Mouse (Mus musculus): ENCODE measurements around the gene Suclg2. TPM values are rescaled to one million over a fixed set of nuclear protein-coding genes. Genes with fewer than 3 reads are reported as not detected.

Gene Suclg2
- polyA plus RNA-seq, 1 experiment from 2014 or later: 13.8 TPM

DNA sequence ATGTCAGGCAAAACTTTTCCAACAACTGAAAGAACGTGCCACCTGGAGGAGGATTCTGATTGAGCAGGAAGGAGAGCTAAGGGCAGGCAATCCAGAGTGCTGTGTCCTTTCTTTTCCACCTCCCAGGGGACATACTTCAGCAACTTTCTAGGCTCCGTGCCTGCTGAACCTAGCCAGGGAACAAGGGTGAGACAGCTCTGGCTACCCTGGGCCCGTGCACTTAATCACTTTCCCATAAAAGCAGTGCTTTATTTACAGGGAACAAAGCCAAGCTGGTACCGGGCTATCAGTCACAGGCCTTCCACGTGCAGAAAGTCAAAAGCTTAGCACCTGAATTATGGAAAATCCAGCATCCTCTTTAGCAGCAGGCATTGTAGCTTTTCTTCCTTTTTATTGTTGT, 5.4 kb downstream of the Suclg2 start:
- H3K9ac ChIP-seq: no peak overlapping the region
- H3K9me3 ChIP-seq: no peaks in the 10 kb centered on the region
- H3K27me3 ChIP-seq: no peaks in the 10 kb centered on the region
- no peak overlapping the region for H3K27ac ChIP-seq (replicated peaks)
- peaks cover 6% of the 10 kb centered on the region; the same call in 1 of the 2 replicates for H3K4me1 ChIP-seq (replicated peaks)
- no peak overlapping the region for H3K4me3 ChIP-seq
- ATAC-seq (ENCODE audit: low FRiP score, low read depth): no peak
- no peak overlapping the region for H3K4me2 ChIP-seq
- no peaks in the 10 kb centered on the region for H3K36me3 ChIP-seq
- WGBS: 21% methylated on average over 5 of the region's 5 CpGs

DNA sequence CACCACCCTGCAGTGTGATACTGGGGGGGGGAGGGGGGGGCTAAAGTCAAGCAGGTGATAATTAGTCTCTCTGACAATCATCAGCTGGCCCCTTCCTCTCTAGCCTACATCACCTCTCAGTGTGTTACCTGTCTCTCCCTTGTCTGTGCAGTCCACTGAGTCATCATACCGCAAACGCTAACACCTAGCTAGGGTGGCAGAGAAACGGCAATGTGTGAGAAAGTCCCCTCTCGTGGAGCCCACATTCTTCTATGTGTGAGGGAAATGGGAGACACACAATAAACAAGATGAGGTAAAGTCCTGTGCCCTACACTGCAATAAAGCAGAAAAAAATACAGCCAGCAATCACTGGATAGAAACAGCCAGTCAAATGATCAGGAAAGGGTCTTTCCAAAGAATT, 6.5 kb downstream of the Suclg2 start:
- Histone ChIP-seq H3K36me3 (no peaks in the 10 kb centered on the region), H3K4me1 (replicated peaks) (0 out of 2 replicates have a peak, but pooled peaks cover 3% of the 10 kb centered on the region), H3K4me2 (no peak overlapping the region), H3K27ac (replicated peaks) (no peak overlapping the region), H3K27me3 (no peaks in the 10 kb centered on the region), H3K9ac (no peak overlapping the region), H3K4me3 (no peak overlapping the region), H3K9me3 (no peaks in the 10 kb centered on the region)
- 84% methylated on average over 4 of the region's 4 CpGs for WGBS
- ATAC-seq (ENCODE audit: low FRiP score, low read depth): no peak

DNA sequence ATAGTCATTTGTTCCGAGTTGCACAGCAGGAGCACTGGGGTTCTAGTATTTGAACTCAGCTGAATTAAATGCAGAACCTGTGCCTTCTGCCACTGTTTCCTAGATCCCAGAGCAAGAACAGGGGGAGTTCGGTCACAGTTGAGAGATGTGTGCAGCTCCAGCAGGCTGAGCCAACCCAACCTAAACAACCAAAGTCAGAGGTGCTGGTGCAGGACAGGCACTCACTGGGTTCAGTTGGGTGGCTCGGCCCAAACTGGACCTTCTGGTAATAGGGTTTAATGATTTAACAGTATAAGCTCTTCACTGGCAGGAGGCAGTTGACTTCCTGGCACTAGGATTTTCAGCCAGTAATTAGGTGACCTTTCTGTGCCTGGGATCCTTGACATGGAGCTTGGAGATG, 6.9 kb downstream of the Suclg2 start:
- WGBS: 82% methylated on average over 3 of the region's 3 CpGs
- Histone ChIP-seq H3K36me3 (no peaks in the 10 kb centered on the region), H3K9ac (no peak overlapping the region), H3K9me3 (no peaks in the 10 kb centered on the region), H3K27me3 (no peaks in the 10 kb centered on the region), H3K4me3 (no peak overlapping the region), H3K4me1 (replicated peaks) (0 out of 2 replicates have a peak, but pooled peaks cover 3% of the 10 kb centered on the region), H3K4me2 (no peak overlapping the region), H3K27ac (replicated peaks) (no peak overlapping the region)
- ATAC-seq (ENCODE audit: low FRiP score, low read depth): no peak

DNA sequence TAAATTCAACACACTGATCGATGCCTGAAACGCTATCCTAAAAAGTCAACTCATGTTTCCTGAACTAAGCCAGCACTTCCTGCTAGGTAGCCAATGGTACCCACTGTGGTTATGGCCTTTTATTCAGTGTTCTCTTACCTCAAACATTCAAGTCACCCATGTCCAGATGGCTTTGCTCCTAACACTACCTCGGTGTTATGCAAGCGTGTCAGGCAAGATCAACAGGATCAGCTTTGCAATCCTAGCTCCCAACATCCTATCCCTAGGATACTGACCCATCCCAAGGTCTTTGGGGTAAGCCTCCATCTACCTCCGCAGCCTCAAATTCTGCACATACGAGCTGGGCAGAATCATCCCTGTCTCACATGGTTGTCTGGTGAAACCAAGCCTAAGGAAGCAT, 7.7 kb downstream of the Suclg2 start:
- Histone ChIP-seq H3K36me3 (no peaks in the 10 kb centered on the region), H3K9ac (no peak overlapping the region), H3K4me3 (no peak overlapping the region), H3K27ac (replicated peaks) (no peak overlapping the region), H3K9me3 (no peaks in the 10 kb centered on the region), H3K27me3 (no peaks in the 10 kb centered on the region), H3K4me1 (replicated peaks) (0 out of 2 replicates have a peak, but pooled peaks cover 3% of the 10 kb centered on the region), H3K4me2 (no peak overlapping the region)
- WGBS: 92% methylated on average over 6 of the region's 6 CpGs
- no peak for ATAC-seq (ENCODE audit: low FRiP score, low read depth)

DNA sequence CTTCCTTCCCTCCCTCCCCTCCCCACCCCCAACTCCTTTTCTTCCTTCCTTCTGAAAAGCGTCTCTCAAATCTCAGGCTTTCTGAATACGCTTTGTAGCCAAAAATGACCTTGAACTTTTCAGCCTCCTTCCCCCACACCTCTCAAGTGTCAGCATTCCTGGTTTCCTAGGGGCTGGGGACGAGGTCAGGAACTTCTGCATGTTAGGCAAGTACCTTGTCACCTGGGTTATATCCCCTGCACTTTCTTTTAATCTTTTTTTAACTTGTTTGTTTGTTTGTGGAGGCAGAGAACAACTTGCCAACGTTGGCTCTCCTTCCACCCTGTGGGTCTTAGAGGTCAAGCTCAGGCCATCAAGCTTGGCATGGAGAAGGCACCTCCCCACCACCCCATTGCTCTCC, 9.1 kb downstream of the Suclg2 start:
- Histone ChIP-seq H3K4me2 (no peak overlapping the region), H3K4me1 (replicated peaks) (0 out of 2 replicates have a peak, but pooled peaks cover 3% of the 10 kb centered on the region), H3K36me3 (no peaks in the 10 kb centered on the region), H3K9ac (no peak overlapping the region), H3K27me3 (no peaks in the 10 kb centered on the region), H3K9me3 (no peaks in the 10 kb centered on the region), H3K4me3 (no peak overlapping the region), H3K27ac (replicated peaks) (no peak overlapping the region)
- no peak for ATAC-seq (ENCODE audit: low FRiP score, low read depth)
- 61% methylated on average over 4 of the region's 4 CpGs for WGBS

DNA sequence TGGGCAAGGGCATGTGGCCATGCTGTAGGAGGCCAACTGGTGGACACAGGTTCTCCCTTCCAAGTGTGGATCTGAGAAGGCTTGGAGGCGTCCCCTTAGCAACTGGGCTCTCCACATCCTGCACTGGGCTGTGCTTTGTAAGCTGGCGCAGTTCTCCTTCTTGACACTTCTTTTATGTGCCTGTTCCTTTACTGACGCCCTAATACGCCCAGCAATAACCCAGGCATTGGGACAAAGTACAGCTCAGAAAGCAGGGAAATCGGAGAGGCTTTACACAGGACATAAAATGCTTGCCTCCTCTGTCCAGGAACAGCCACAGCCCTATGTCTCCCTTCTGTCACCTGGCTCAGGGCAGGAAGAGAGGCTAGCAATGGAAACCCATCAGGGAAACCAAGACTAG, 9.5 kb downstream of the Suclg2 start:
- no peak for ATAC-seq (ENCODE audit: low FRiP score, low read depth)
- Histone ChIP-seq H3K36me3 (no peaks in the 10 kb centered on the region), H3K27me3 (no peaks in the 10 kb centered on the region), H3K4me2 (no peak overlapping the region), H3K9me3 (no peaks in the 10 kb centered on the region), H3K27ac (replicated peaks) (no peak overlapping the region), H3K4me1 (replicated peaks) (0 out of 2 replicates have a peak, but pooled peaks cover 3% of the 10 kb centered on the region), H3K4me3 (no peak overlapping the region), H3K9ac (no peak overlapping the region)
- 78% methylated on average over 5 of the region's 5 CpGs for WGBS

DNA sequence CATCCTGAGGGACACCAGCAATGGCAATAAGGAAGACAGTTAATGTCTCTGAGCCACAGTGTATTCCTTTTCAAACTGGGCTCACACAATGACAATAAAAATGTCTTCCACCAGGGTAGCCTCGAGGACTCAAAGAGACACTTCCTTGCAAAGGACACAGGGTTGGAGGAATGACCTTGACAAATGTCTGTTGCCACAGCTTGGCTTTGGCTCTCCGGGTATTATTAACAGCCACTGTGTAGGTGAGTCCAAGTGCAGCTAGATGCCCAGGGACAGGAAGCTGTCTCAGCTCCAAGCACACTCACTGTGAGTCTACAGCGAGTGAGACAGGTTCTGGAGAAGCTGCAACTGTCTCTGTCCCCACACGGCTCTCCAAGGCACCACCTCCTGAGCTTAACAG, 14.0 kb downstream of the Suclg2 start:
- H3K27ac ChIP-seq (replicated peaks): no peak overlapping the region
- ATAC-seq (ENCODE audit: low FRiP score, low read depth): no peak
- WGBS: 77% methylated on average over 4 of the region's 4 CpGs
- H3K27me3 ChIP-seq: no peaks in the 10 kb centered on the region
- no peaks in the 10 kb centered on the region for H3K4me1 ChIP-seq (replicated peaks)
- H3K4me3 ChIP-seq: no peak overlapping the region
- H3K36me3 ChIP-seq: no peaks in the 10 kb centered on the region
- H3K9ac ChIP-seq: no peak overlapping the region
- no peaks in the 10 kb centered on the region for H3K9me3 ChIP-seq
- no peak overlapping the region for H3K4me2 ChIP-seq

DNA sequence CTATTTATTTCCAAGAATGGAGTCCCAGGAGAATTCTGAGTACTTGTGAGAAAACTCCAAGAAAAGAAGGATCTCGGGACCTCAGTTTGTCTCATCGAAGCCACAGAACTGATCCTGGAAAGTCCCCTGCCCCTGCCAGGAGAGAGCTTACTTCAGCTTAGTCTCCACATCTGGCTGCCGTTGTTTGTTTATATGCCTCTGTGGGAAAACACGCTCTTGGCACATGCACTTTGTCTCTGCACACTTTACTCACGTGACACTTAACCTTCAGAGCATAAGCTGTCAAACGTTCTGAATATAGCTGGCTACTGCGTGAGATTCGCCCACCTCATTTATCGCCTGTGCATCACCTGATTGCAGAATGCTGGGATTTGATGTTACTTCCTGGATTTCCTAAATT, 16.4 kb downstream of the Suclg2 start:
- Histone ChIP-seq H3K27me3 (no peaks in the 10 kb centered on the region), H3K9ac (no peak overlapping the region), H3K9me3 (no peaks in the 10 kb centered on the region), H3K36me3 (no peaks in the 10 kb centered on the region), H3K4me3 (no peak overlapping the region), H3K4me2 (no peak overlapping the region), H3K4me1 (replicated peaks) (no peaks in the 10 kb centered on the region), H3K27ac (replicated peaks) (no peak overlapping the region)
- ATAC-seq (ENCODE audit: low FRiP score, low read depth): no peak
- 80% methylated on average over 9 of the region's 9 CpGs for WGBS

DNA sequence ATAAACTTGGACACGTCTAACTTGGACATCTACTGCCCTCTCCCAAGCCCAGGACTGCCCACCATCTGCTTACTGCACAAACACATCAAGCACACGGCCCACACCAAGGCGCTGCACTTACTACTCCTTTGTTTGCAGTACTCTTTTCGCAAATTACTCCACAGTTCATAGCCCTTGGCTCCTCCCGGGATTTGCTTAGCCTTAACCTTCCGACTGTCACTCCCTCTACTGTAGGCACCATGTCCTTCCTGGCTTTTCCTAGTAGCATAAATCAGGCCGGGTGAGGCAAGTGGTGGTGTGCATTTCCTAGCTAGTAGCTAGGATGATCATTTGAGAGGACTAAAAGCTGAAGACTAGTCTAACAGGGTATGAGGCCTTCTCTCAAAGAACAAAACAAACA, 16.8 kb downstream of the Suclg2 start:
- WGBS: 76% methylated on average over 7 of the region's 7 CpGs
- Histone ChIP-seq H3K9ac (no peak overlapping the region), H3K27me3 (no peaks in the 10 kb centered on the region), H3K27ac (replicated peaks) (no peak overlapping the region), H3K4me2 (no peak overlapping the region), H3K9me3 (no peaks in the 10 kb centered on the region), H3K4me3 (no peak overlapping the region), H3K36me3 (no peaks in the 10 kb centered on the region), H3K4me1 (replicated peaks) (no peaks in the 10 kb centered on the region)
- ATAC-seq (ENCODE audit: low FRiP score, low read depth): no peak

DNA sequence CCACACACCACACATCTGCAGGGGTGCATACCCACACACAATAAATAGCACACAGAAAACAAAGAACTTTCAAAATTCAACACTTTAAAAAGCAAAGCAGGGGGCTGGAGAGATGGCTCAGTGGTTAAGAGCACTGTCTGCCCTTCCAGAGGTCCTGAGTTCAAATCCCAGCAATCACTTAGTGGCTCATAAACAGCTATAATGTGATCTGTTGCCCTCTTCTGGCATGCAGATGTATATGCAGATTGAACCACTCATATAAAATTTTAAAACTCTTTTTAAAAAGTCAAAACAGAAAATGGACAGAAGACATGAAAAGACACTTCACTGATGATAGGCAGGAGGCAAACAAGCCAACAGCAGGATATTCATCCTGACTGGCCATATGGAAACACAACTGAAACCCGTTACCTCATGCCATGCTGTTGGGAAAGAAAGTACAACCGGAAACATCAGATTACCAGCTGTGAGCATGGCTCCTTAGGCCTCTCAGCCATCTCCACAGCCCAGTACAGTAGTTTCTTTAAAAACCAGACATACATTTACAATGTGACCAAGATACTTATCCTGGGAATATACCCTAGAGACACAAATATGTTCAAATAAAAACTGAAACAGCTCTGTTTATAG, 17.5 kb downstream of the Suclg2 start:
- Histone ChIP-seq H3K4me1 (replicated peaks) (no peaks in the 10 kb centered on the region), H3K27ac (replicated peaks) (no peak overlapping the region), H3K4me3 (no peak overlapping the region), H3K27me3 (no peaks in the 10 kb centered on the region), H3K4me2 (no peak overlapping the region), H3K9ac (no peak overlapping the region), H3K36me3 (no peaks in the 10 kb centered on the region), H3K9me3 (no peaks in the 10 kb centered on the region)
- 90% methylated on average over 2 of the region's 2 CpGs for WGBS
- no peak for ATAC-seq (ENCODE audit: low FRiP score, low read depth)

DNA sequence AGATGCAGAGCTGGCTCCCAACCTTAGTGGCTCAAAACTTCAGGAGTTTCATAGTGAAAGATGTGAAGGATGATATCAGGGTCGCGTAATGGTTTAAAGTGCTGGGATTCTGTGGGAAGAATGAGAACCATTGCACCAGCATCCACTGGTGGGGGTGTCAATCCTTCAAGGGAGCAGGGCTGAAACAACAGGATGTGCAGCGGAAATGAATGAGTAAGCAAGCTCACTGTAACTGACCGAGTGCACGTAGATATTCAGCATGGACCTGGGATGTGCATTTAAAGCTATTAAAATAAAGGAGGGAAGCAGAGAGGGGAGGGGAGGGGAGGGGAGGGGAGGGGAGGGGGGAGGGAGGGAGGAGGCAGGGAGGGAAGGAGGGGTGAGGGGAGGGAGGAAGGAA, 18.4 kb downstream of the Suclg2 start:
- Histone ChIP-seq H3K27ac (replicated peaks) (no peak overlapping the region), H3K4me2 (no peak overlapping the region), H3K27me3 (no peaks in the 10 kb centered on the region), H3K9ac (no peak overlapping the region), H3K9me3 (no peaks in the 10 kb centered on the region), H3K36me3 (no peaks in the 10 kb centered on the region), H3K4me3 (no peak overlapping the region), H3K4me1 (replicated peaks) (no peaks in the 10 kb centered on the region)
- no peak for ATAC-seq (ENCODE audit: low FRiP score, low read depth)
- WGBS: 82% methylated on average over 5 of the region's 5 CpGs

DNA sequence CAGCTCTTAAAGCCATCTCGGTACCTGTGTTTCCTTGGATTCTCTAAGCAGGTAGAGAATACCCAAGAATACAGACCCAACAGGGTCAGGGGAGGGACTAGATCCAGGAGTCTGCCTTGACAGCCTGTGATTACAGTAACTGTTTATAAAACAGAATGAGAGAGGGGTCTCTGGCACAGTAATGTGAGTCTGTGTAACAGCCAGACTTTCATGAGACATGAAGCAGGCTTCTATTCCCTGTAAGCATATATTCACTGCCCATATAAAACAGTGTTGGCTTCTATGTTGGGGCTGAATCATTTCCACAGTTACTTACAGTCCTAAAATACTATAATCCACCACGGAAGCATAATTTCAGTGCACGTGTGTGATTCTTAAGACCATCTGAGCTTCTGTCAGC, 19.3 kb downstream of the Suclg2 start:
- H3K27ac ChIP-seq (replicated peaks): no peak overlapping the region
- WGBS: 88% methylated on average over 3 of the region's 3 CpGs
- no peak overlapping the region for H3K9ac ChIP-seq

DNA sequence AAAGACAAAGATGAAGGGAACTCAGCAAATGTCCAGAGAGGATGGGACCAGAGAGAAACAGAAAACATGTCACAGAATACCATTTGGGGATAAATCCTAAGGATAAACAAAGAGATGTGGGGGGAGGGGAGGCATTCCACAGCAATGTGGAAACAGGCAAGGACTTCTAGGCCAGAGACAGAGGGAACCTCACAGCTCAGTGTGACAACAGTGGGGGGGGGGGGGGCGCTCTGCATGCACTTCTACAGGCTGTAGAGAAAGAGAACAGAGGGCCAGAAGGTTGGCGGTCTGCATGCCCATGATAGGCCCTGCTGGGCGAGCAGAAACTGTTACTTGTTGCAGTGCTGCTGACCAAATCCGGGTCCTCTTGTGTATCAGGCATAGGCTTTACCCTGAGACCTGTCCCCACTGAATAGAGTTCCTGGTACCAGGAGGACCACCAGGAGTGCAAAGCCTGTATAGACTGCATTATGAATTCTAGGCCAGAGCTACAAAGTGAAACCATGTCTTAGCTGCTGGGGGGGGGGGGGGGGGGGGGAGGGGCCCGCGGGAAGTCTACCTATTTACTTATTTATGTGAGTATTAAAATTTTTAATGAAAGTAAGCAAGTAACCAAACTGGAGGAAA, 20.0 kb downstream of the Suclg2 start:
- H3K27ac ChIP-seq (replicated peaks): no peak overlapping the region
- no peak overlapping the region for H3K9ac ChIP-seq
- no peaks in the 10 kb centered on the region for H3K4me1 ChIP-seq (replicated peaks)
- H3K36me3 ChIP-seq: no peaks in the 10 kb centered on the region
- H3K9me3 ChIP-seq: no peaks in the 10 kb centered on the region
- no peaks in the 10 kb centered on the region for H3K27me3 ChIP-seq
- H3K4me3 ChIP-seq: no peak overlapping the region
- H3K4me2 ChIP-seq: no peak overlapping the region
- WGBS: 24% methylated on average over 5 of the region's 6 CpGs
- no peak for ATAC-seq (ENCODE audit: low FRiP score, low read depth)

More for the DNA sequence above, 19.3 kb downstream of the Suclg2 start:
- Histone ChIP-seq H3K27me3 (no peaks in the 10 kb centered on the region), H3K36me3 (no peaks in the 10 kb centered on the region), H3K4me2 (no peak overlapping the region), H3K9me3 (no peaks in the 10 kb centered on the region), H3K4me1 (replicated peaks) (no peaks in the 10 kb centered on the region), H3K4me3 (no peak overlapping the region)
- no peak for ATAC-seq (ENCODE audit: low FRiP score, low read depth)

Measured in hindbrain, embryonic 15.5 days (tissue).